In genomic region chr11:71261036-71261435, GRCm38 (mm10) we compare ENCODE assay signal across 30 mouse cellular contexts. TPM values are rescaled to one million over a fixed set of nuclear protein-coding genes. Genes with fewer than 3 reads are reported as not detected.
"Had no signal": no experiment of that assay in that cellular context is flagged by ENCODE, and none has a peak within 500 bp of the region (broad histone marks: within the 10 kb centered on the region; RNA-seq: fewer than 3 reads in every experiment).

No protein-coding gene starts in this region.

- H3K4me3 ChIP-seq: gastrocnemius, adult 2 months; heart, embryonic 10.5 days; heart, embryonic 12.5 days; hindbrain, embryonic 10.5 days; hindbrain, embryonic 13.5 days; hindbrain, embryonic 15.5 days; kidney, embryonic 15.5 days; layer of hippocampus, adult 2 months; left cerebral cortex, adult 2 months; limb, embryonic 10.5 days; limb, embryonic 12.5 days; liver, embryonic 13.5 days; liver, embryonic 15.5 days had no signal

- H3K4me1 ChIP-seq: heart, embryonic 10.5 days; heart, embryonic 12.5 days; hindbrain, embryonic 10.5 days; hindbrain, embryonic 13.5 days; hindbrain, embryonic 15.5 days; kidney, embryonic 15.5 days; limb, embryonic 10.5 days; limb, embryonic 12.5 days; liver, embryonic 13.5 days; liver, embryonic 15.5 days had no signal

- H3K36me3 ChIP-seq: heart, embryonic 10.5 days; heart, embryonic 12.5 days; hindbrain, embryonic 10.5 days; hindbrain, embryonic 13.5 days; hindbrain, embryonic 15.5 days; kidney, embryonic 15.5 days; limb, embryonic 10.5 days; limb, embryonic 12.5 days; liver, embryonic 13.5 days; liver, embryonic 15.5 days had no signal

- H3K27ac ChIP-seq: gastrocnemius, adult 2 months; heart, embryonic 10.5 days; hindbrain, embryonic 10.5 days; hindbrain, embryonic 13.5 days; hindbrain, embryonic 15.5 days; hindbrain, postnatal 0 days; kidney, embryonic 15.5 days; kidney, postnatal 0 days; layer of hippocampus, adult 2 months; left cerebral cortex, adult 2 months; limb, embryonic 10.5 days; limb, embryonic 12.5 days; liver, embryonic 13.5 days; liver, embryonic 15.5 days had no signal

- DNase-seq: gastrocnemius, adult 2 months; gastrocnemius, postnatal 10 days; gastrocnemius, postnatal 25 days; heart, adult 18-20 months; heart, postnatal 10 days; heart, postnatal 4 days; kidney, adult 11 months; kidney, adult 2 months; kidney, adult 9 months; kidney, postnatal 14 days; kidney, postnatal 4 days; liver; liver, embryonic 13.5 days had no signal

- H3K9ac ChIP-seq: heart, embryonic 12.5 days; hindbrain, embryonic 13.5 days; hindbrain, embryonic 15.5 days; kidney, embryonic 15.5 days; limb, embryonic 12.5 days; liver, embryonic 13.5 days; liver, embryonic 15.5 days had no signal

- H3K9me3 ChIP-seq: heart, embryonic 10.5 days; heart, embryonic 12.5 days; hindbrain, embryonic 10.5 days; hindbrain, embryonic 13.5 days; hindbrain, embryonic 15.5 days; kidney, embryonic 15.5 days; limb, embryonic 10.5 days; limb, embryonic 12.5 days; liver, embryonic 13.5 days; liver, embryonic 15.5 days had no signal

- H3K27me3 ChIP-seq: heart, embryonic 12.5 days; hindbrain, embryonic 13.5 days; hindbrain, embryonic 15.5 days; kidney, embryonic 15.5 days; limb, embryonic 12.5 days; liver, embryonic 13.5 days; liver, embryonic 15.5 days had no signal

- H3K4me2 ChIP-seq: heart, embryonic 12.5 days; hindbrain, embryonic 13.5 days; hindbrain, embryonic 15.5 days; kidney, embryonic 15.5 days; limb, embryonic 12.5 days; liver, embryonic 11.5 days; liver, embryonic 13.5 days; liver, embryonic 15.5 days had no signal

- ATAC-seq: hindbrain, postnatal 0 days; intestine, embryonic 16.5 days had no signal

RNA-seq across cellular contexts. Expression of gene Nlrp1b, which starts 30.5 kb away (rescaled TPM):
- polyA plus RNA-seq: heart, embryonic 10.5 days; heart, embryonic 12.5 days; heart, embryonic 14.5 days; hindbrain, embryonic 10.5 days; hindbrain, embryonic 13.5 days; hindbrain, embryonic 15.5 days; hindbrain, postnatal 0 days; intestine, embryonic 14.5 days; kidney, embryonic 15.5 days; kidney, postnatal 0 days; limb, embryonic 10.5 days; limb, embryonic 12.5 days; liver, embryonic 13.5 days had no signal
